ENCODE assay signal across 7 mouse cellular contexts in the genomic region with DNA sequence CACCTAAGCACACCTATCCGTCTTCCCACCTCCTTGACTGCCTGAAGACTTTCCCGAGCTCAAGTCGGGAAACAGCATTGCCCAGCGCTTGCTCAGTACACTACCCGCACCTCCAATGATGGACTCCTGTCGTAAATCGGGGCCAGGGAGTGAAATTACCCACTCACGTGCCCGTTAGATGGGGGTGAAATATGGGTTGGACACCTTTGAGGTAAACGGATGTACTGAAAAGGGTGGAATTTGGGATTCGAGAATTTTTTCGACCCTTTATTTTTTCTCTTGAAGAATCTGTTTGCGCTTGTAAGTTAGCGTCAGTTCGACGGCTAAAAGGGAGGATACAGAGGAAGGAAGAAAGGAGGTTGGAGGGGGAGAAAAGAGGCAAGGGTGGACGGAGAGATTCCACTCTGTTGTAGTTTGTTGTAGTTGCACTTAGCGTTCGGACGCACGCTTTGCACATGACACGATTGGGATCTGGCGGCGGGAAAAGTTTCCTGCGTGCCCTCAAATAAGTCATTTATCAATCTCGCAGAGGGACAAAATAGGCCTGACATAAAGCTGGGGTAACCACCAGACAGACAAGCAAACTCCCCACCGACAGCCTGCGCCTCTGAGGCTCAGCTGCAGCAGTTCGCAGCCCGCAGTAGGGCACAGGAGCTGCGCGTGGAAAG. TPM values are rescaled to one million over a fixed set of nuclear protein-coding genes. Genes with fewer than 3 reads are reported as not detected.
DNase-seq lines count a peak whose midpoint lies in the region; ATAC-seq lines count a peak whose summit lies in the region.

No protein-coding gene starts in this region.

- peaks cover 95% of the 10 kb centered on the region for H3K27me3 ChIP-seq in lung, embryonic 15.5 days
- peaks cover 23% of the 10 kb centered on the region for H3K27me3 ChIP-seq in heart, embryonic 15.5 days
- peaks cover 98% of the 10 kb centered on the region for H3K27me3 ChIP-seq in liver, embryonic 12.5 days (replicated peaks)

- no peaks in the 10 kb centered on the region for H3K9me3 ChIP-seq in lung, embryonic 15.5 days
- no peaks in the 10 kb centered on the region for H3K9me3 ChIP-seq in heart, embryonic 15.5 days (replicated peaks)
- no peaks in the 10 kb centered on the region for H3K9me3 ChIP-seq in liver, embryonic 12.5 days (replicated peaks)

- H3K4me3 ChIP-seq in lung, embryonic 15.5 days = 0 out of 2 replicates have a peak overlapping the region, but pooled peaks have one; percentile 2
- H3K4me3 ChIP-seq in heart, embryonic 15.5 days = peak overlapping the region; percentile 86
- peak overlapping the region; percentile 62 for H3K4me3 ChIP-seq in liver, embryonic 12.5 days

- no peak overlapping the region for H3K9ac ChIP-seq in lung, embryonic 15.5 days
- H3K9ac ChIP-seq in heart, embryonic 15.5 days = peak overlapping the region; percentile 54
- H3K9ac ChIP-seq in liver, embryonic 12.5 days = peak overlapping the region; percentile 22; the same call in 1 of the 2 replicates

- H3K27ac ChIP-seq in lung, embryonic 15.5 days = no peak overlapping the region
- peak overlapping the region; percentile 46 for H3K27ac ChIP-seq in heart, embryonic 15.5 days
- H3K27ac ChIP-seq in liver, embryonic 12.5 days = peak overlapping the region; percentile 62

- no peak for ATAC-seq in lung, embryonic 15.5 days (ENCODE audit: borderline replicate concordance, extremely low read depth, low FRiP score, low TSS enrichment)
- ATAC-seq in heart, embryonic 15.5 days (replicated peaks; ENCODE audit: insufficient number of reproducible peaks, insufficient read depth, low FRiP score, low read depth) = no peak
- no peak for ATAC-seq in liver, embryonic 12.5 days

- H3K4me2 ChIP-seq in lung, embryonic 15.5 days = 0 out of 2 replicates have a peak overlapping the region, but pooled peaks have one; percentile 9
- peak overlapping the region; percentile 87 for H3K4me2 ChIP-seq in heart, embryonic 15.5 days
- H3K4me2 ChIP-seq in liver, embryonic 12.5 days = peak overlapping the region; percentile 73

- WGBS in lung, embryonic 15.5 days = 2% methylated on average over 32 of the region's 32 CpGs
- WGBS in heart, embryonic 15.5 days = 6% methylated on average over 32 of the region's 32 CpGs
- 1% methylated on average over 32 of the region's 32 CpGs for WGBS in liver, embryonic 12.5 days (ENCODE audit: insufficient replicate concordance)

- H3K4me1 ChIP-seq in lung, embryonic 15.5 days = peaks cover 55% of the 10 kb centered on the region
- peaks cover 44% of the 10 kb centered on the region for H3K4me1 ChIP-seq in heart, embryonic 15.5 days (replicated peaks)
- peaks cover 53% of the 10 kb centered on the region for H3K4me1 ChIP-seq in liver, embryonic 12.5 days

- DNase-seq in lung, postnatal 36 days = no peak
- DNase-seq in thymus, postnatal 10 days (ENCODE audit: low spot score in 2 of 2) = no peak
- no peak for DNase-seq in layer of hippocampus, adult 8-10 months (ENCODE audit: low spot score in 2 of 2)
- no peak for DNase-seq in layer of hippocampus, postnatal 25 days (ENCODE audit: extremely low spot score in 1 of 2, low spot score in 1 of 2)

- H3K36me3 ChIP-seq in lung, embryonic 15.5 days = no peaks in the 10 kb centered on the region
- no peaks in the 10 kb centered on the region for H3K36me3 ChIP-seq in heart, embryonic 15.5 days
- no peaks in the 10 kb centered on the region for H3K36me3 ChIP-seq in liver, embryonic 12.5 days

RNA-seq across cellular contexts. Expression of gene Prox1, which starts 1.9 kb away (rescaled TPM):
- polyA plus RNA-seq in lung, embryonic 15.5 days (2015; fragmentation: Nextera tagmentation; extraction: Ambion mirVana) = 1.8 and 2.0 TPM in 2 replicates
- polyA plus RNA-seq in heart, embryonic 15.5 days (2015; fragmentation: Nextera tagmentation; extraction: Ambion mirVana) = 14.9 and 18.3 TPM in 2 replicates
- polyA plus RNA-seq in liver, embryonic 12.5 days (2016; fragmentation: Nextera tagmentation; extraction: Ambion mirVana) = 7.6 TPM in 2 replicates
- 10 to 100 TPM; 62.2 to 75.9 (median 71.3) TPM for total RNA-seq in layer of hippocampus, adult 8-10 months (2022)
- 100 to 1,000 TPM in 1 of 2 experiments, 10 to 100 TPM in 1; 93.4 to 124 TPM for total RNA-seq in layer of hippocampus, postnatal 25 days (2021)

Comparison
In these comparisons a context has a peak if more than half of its experiments do, and no peak if none do; other contexts are left out.
1. H3K4me2 ChIP-seq: peak in every context shown above with its lines; median percentile 87 in heart, embryonic 15.5 days; 73 in liver, embryonic 12.5 days; 9 in lung, embryonic 15.5 days.
2. H3K4me3 ChIP-seq: peak in every context shown above with its lines; median percentile 86 in heart, embryonic 15.5 days; 62 in liver, embryonic 12.5 days; 2 in lung, embryonic 15.5 days.